Mouse (Mus musculus) MEL (cell line): ENCODE data around the gene Nfkbib.

Experiments used
- CTCF ChIP-seq, 3 experiments: IDR thresholded peaks in 2 of 3; conservative IDR thresholded peaks in 1 of 3; 2 replicates each; pipeline ENCODE4 v1.5.1; 2011 to 2012; ENCODE audit warnings: low read length in 3 of 3, low read depth in 2 of 3, mild to moderate bottlenecking in 2 of 3, improper control_type of control experiment in 1 of 3, inconsistent platforms in 1 of 3, mixed read lengths in 1 of 3, moderate library complexity in 1 of 3; ENCODE audit not compliant: control insufficient read depth in 1 of 3, insufficient read depth in 1 of 3, poor library complexity in 1 of 3, severe bottlenecking in 1 of 3
- MAZ ChIP-seq: IDR thresholded peaks from 2 replicates; pipeline ENCODE4 v1.6.1; 2012; ENCODE audit warnings: low read depth, mild to moderate bottlenecking, inconsistent platforms, low read length, improper control_type of control experiment
- SMC3 ChIP-seq: IDR thresholded peaks from 2 replicates; pipeline ENCODE4 v1.6.1; 2011; ENCODE audit warnings: low read depth, low read length, improper control_type of control experiment
- ZC3H11A ChIP-seq: IDR thresholded peaks from 2 replicates; pipeline ENCODE4 v1.6.1; 2012; ENCODE audit warnings: low read depth, mild to moderate bottlenecking, inconsistent platforms, low read length, improper control_type of control experiment

- TF ChIP-seq CTCF (IDR thresholded peaks at IDR 0.05 in 2 of 3, conservative IDR thresholded peaks at IDR 0.05 in 1 of 3; ENCODE audit: control insufficient read depth in 1 of 3, insufficient read depth in 1 of 3, low read depth in 2 of 3, low read length in 3 of 3, poor library complexity in 1 of 3, severe bottlenecking in 1 of 3) (no peak), ZC3H11A (no peak), SMC3 (no peak), MAZ (no peak)
Observed at GRCm38 (mm10) chr7:28812436-28812835, 45.1 kb upstream of the Nfkbib start.
